Mouse (Mus musculus) heart, embryonic 16.5 days (tissue): ENCODE results near the gene Ceacam1. TPM values are rescaled to one million over a fixed set of nuclear protein-coding genes. Genes with fewer than 3 reads are reported as not detected.
"Not testable (repeated sequence)": the region's sequence is repeated elsewhere in the genome, so short reads cannot be mapped to it uniquely, and the experiment has no call there.

ENCODE experiments used
- ATAC-seq: fragments of 200-750 bp; cut with Nextera tagmentation; replicated peaks from 2 replicates; pipeline ENCODE4 v1.8.0; 2017; ENCODE audit warnings: moderate number of reproducible peaks; ENCODE audit not compliant: insufficient read depth, low FRiP score; ENCODE audit errors: extremely low read depth
- H3K27ac ChIP-seq: fragments of 300-500 bp; sonication (generic); 2 replicates; pipeline ENCODE4 v1.5.1; 2014; ENCODE audit warnings: mild to moderate bottlenecking, low read length, control low read depth, moderate library complexity
- H3K27me3 ChIP-seq: fragments of 300-500 bp; sonication (generic); 2 replicates; pipeline ENCODE4 v1.6.1; 2014; ENCODE audit warnings: low read length, mixed read lengths; ENCODE audit not compliant: control insufficient read depth, insufficient read depth
- H3K36me3 ChIP-seq: fragments of 300-500 bp; sonication (generic); 2 replicates; pipeline ENCODE4 v1.6.1; 2014; ENCODE audit not compliant: control insufficient read depth, insufficient read depth
- H3K4me1 ChIP-seq: fragments of 300-500 bp; sonication (generic); 2 replicates; pipeline ENCODE4 v1.6.1; 2014; ENCODE audit warnings: low read length, mixed read lengths; ENCODE audit not compliant: control insufficient read depth, insufficient read depth
- H3K4me2 ChIP-seq: fragments of 300-500 bp; sonication (generic); 2 replicates; pipeline ENCODE4 v1.6.1; 2014; ENCODE audit warnings: low read depth, mild to moderate bottlenecking, control low read depth, low read length
- H3K4me3 ChIP-seq: fragments of 300-500 bp; sonication (generic); 2 replicates; pipeline ENCODE4 v1.5.1; 2014; ENCODE audit warnings: mild to moderate bottlenecking, control low read depth, low read length
- H3K9ac ChIP-seq: fragments of 300-500 bp; sonication (generic); 2 replicates; pipeline ENCODE4 v1.6.1; 2014; ENCODE audit warnings: low read length, control low read depth
- H3K9me3 ChIP-seq: fragments of 300-500 bp; sonication (generic); replicated peaks from 2 replicates; pipeline ENCODE4 v1.6.1; 2016; ENCODE audit warnings: low read length; ENCODE audit not compliant: control insufficient read depth
- WGBS: fragments of 180-500 bp; shearing (Covaris S2); extraction: QIAGEN DNeasy Blood & Tissue Kit; methylation state at CpG from one replicate; pipeline ENCODE4 v1.1.7; 2014; 5-methylcytosine and 5-hydroxymethylcytosine counted together
- polyA plus RNA-seq: library from polyadenylated mRNA; unstranded; fragments of >200 nt; fragmentation: Nextera tagmentation; extraction: Ambion mirVana; gene quantifications from 2 replicates; pipeline ENCODE4 v1.2.1, GENCODE M21; 2015

Ceacam1 gene
- polyA plus RNA-seq, 1 experiment from 2014 or later = 4.8 TPM

- Histone ChIP-seq H3K27ac (no peak overlapping the region; the same call in 1 of the 2 replicates), H3K9ac (no peak overlapping the region), H3K4me2 (no peak overlapping the region), H3K9me3 (no peaks in the 10 kb centered on the region), H3K4me1 (no peaks in the 10 kb centered on the region), H3K27me3 (no peaks in the 10 kb centered on the region), H3K36me3 (no peaks in the 10 kb centered on the region), H3K4me3 (no peak overlapping the region)
- WGBS = 85% methylated on average over 10 of the region's 10 CpGs
- no peak for ATAC-seq
Observed at GRCm38 (mm10) chr7:25434654-25435545, 42.5 kb downstream of the Ceacam1 start.

- no peak overlapping the region for H3K4me3 ChIP-seq
- H3K9ac ChIP-seq = no peak overlapping the region
- H3K27ac ChIP-seq = peak overlapping the region; percentile 17; the same call in 1 of the 2 replicates
- no peaks in the 10 kb centered on the region for H3K4me1 ChIP-seq
- no peak overlapping the region for H3K4me2 ChIP-seq
- 84% methylated on average over 9 of the region's 9 CpGs for WGBS
- ATAC-seq = no peak
- H3K36me3 ChIP-seq = no peaks in the 10 kb centered on the region
- no peaks in the 10 kb centered on the region for H3K27me3 ChIP-seq
- H3K9me3 ChIP-seq = no peaks in the 10 kb centered on the region
Observed at GRCm38 (mm10) chr7:25433781-25434560, 43.4 kb downstream of the Ceacam1 start.

GRCm38 (mm10) chr7:25433007-25433541, 44.3 kb downstream of the Ceacam1 start:
- 27% methylated on average over 5 of the region's 5 CpGs for WGBS
- H3K27me3 ChIP-seq = no peaks in the 10 kb centered on the region
- ATAC-seq = peak; percentile 28; the same call in 1 of the 2 replicates
- H3K4me3 ChIP-seq = no peak overlapping the region
- H3K4me2 ChIP-seq = no peak overlapping the region
- H3K36me3 ChIP-seq = no peaks in the 10 kb centered on the region
- H3K27ac ChIP-seq = peak overlapping the region; percentile 40
- no peaks in the 10 kb centered on the region for H3K4me1 ChIP-seq
- H3K9ac ChIP-seq = no peak overlapping the region
- no peaks in the 10 kb centered on the region for H3K9me3 ChIP-seq

GRCm38 (mm10) chr7:25432381-25432780, 45.0 kb downstream of the Ceacam1 start:
- no peak overlapping the region for H3K9ac ChIP-seq
- no peaks in the 10 kb centered on the region for H3K27me3 ChIP-seq
- no peaks in the 10 kb centered on the region for H3K9me3 ChIP-seq
- H3K27ac ChIP-seq = no peak overlapping the region
- H3K36me3 ChIP-seq = no peaks in the 10 kb centered on the region
- no peak overlapping the region for H3K4me3 ChIP-seq
- H3K4me2 ChIP-seq = no peak overlapping the region
- ATAC-seq = no peak
- WGBS = 80% methylated on average over 6 of the region's 6 CpGs
- H3K4me1 ChIP-seq = no peaks in the 10 kb centered on the region

- Histone ChIP-seq H3K27ac (no peak overlapping the region), H3K9ac (no peak overlapping the region), H3K4me3 (no peak overlapping the region), H3K4me1 (no peaks in the 10 kb centered on the region), H3K36me3 (no peaks in the 10 kb centered on the region), H3K9me3 (no peaks in the 10 kb centered on the region), H3K4me2 (no peak overlapping the region), H3K27me3 (no peaks in the 10 kb centered on the region)
- 80% methylated on average over 4 of the region's 4 CpGs for WGBS
- ATAC-seq = no peak
Observed at GRCm38 (mm10) chr7:25429886-25430784, 47.3 kb downstream of the Ceacam1 start.

- Histone ChIP-seq H3K36me3 (no peaks in the 10 kb centered on the region), H3K27me3 (no peaks in the 10 kb centered on the region), H3K4me1 (no peaks in the 10 kb centered on the region), H3K9ac (no peak overlapping the region), H3K27ac (no peak overlapping the region), H3K4me3 (no peak overlapping the region), H3K9me3 (no peaks in the 10 kb centered on the region), H3K4me2 (no peak overlapping the region)
- no peak for ATAC-seq
- 77% methylated on average over 3 of the region's 3 CpGs for WGBS
Observed at GRCm38 (mm10) chr7:25428321-25428720, 49.1 kb downstream of the Ceacam1 start.

- H3K27ac ChIP-seq = no peak overlapping the region
- peaks cover 8% of the 10 kb centered on the region for H3K27me3 ChIP-seq
- 75% methylated on average over 5 of the region's 5 CpGs for WGBS
- no peaks in the 10 kb centered on the region for H3K4me1 ChIP-seq
- no peak overlapping the region for H3K4me3 ChIP-seq
- H3K9ac ChIP-seq = no peak overlapping the region
- H3K4me2 ChIP-seq = no peak overlapping the region
- no peaks in the 10 kb centered on the region for H3K36me3 ChIP-seq
- no peak for ATAC-seq
- H3K9me3 ChIP-seq = no peaks in the 10 kb centered on the region
Observed at GRCm38 (mm10) chr7:25427144-25427543, 50.3 kb downstream of the Ceacam1 start.

GRCm38 (mm10) chr7:25426380-25426779, 51.0 kb downstream of the Ceacam1 start:
- H3K27ac ChIP-seq, H3K4me2 ChIP-seq, H3K36me3 ChIP-seq, H3K4me1 ChIP-seq, H3K9ac ChIP-seq, H3K4me3 ChIP-seq, H3K9me3 ChIP-seq, ATAC-seq: not testable (repeated sequence)
- peaks cover 11% of the 10 kb centered on the region for H3K27me3 ChIP-seq
- 90% methylated on average over 4 of the region's 4 CpGs for WGBS
